Mouse (Mus musculus): ENCODE data around the gene Pcnt. TPM values are rescaled to one million over a fixed set of nuclear protein-coding genes. Genes with fewer than 3 reads are reported as not detected.

The Pcnt gene
- polyA plus RNA-seq, 1 experiment from 2014 or later, result 22.5 TPM

DNA sequence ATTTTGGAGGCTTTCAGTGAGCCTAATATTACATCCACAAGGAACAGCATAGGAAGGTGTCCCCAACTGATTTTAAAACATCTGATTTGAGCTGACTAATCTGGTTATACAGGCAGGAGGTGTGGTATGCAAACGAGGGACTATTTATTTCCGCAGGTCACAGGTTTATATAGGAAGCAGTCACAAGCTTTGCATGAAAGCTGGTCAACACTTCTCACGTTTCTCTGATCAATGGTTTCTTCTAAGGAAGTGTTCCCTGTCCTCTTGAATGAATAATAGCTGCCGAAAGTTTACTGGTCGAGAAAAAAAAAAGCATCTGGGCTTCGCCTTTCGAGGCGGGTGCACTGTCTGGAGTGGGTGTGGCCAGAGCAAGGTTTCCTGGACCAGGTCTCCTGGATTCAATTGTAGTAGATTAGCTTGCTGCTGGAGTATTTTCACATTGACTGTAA, 96.5 kb downstream of the Pcnt start:
- WGBS, result 8% methylated on average over 8 of the region's 8 CpGs
- Histone ChIP-seq H3K9ac (replicated peaks) (no peak overlapping the region), H3K9me3 (no peaks in the 10 kb centered on the region), H3K27ac (peak overlapping the region; percentile 59; the same call in 1 of the 2 replicates), H3K4me2 (peak overlapping the region; percentile 76), H3K4me1 (replicated peaks) (peaks cover 30% of the 10 kb centered on the region), H3K27me3 (no peaks in the 10 kb centered on the region), H3K36me3 (peaks cover 22% of the 10 kb centered on the region), H3K4me3 (replicated peaks) (peak overlapping the region; percentile 80)
- no peak for ATAC-seq (ENCODE audit: insufficient number of reproducible peaks, insufficient read depth, low FRiP score, low TSS enrichment, low read depth)

DNA sequence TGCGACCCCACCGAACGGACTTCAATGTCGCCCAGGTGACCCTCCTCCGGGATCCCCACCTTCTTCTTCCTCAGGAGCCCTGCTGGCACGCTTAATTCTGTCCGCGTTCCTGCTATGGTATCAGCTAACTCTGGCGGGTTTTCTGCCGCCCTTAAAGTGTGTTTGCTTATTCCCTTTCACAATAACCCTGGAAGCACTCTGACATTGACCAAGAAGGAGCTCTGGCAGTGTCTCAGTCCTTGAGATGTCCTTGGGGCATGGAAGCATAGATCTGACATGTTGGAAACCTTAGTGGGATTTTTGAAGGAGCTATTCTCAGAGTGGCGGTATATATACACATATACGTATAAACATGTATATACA, 97.1 kb downstream of the Pcnt start:
- no peak for ATAC-seq (ENCODE audit: insufficient number of reproducible peaks, insufficient read depth, low FRiP score, low TSS enrichment, low read depth)
- Histone ChIP-seq H3K4me3 (replicated peaks) (peak overlapping the region; percentile 80), H3K27ac (peak overlapping the region; percentile 75), H3K27me3 (no peaks in the 10 kb centered on the region), H3K4me2 (peak overlapping the region; percentile 76), H3K36me3 (peaks cover 17% of the 10 kb centered on the region), H3K9me3 (no peaks in the 10 kb centered on the region), H3K4me1 (replicated peaks) (peaks cover 30% of the 10 kb centered on the region), H3K9ac (replicated peaks) (peak overlapping the region; percentile 62)
- WGBS, result 5% methylated on average over 12 of the region's 12 CpGs

DNA sequence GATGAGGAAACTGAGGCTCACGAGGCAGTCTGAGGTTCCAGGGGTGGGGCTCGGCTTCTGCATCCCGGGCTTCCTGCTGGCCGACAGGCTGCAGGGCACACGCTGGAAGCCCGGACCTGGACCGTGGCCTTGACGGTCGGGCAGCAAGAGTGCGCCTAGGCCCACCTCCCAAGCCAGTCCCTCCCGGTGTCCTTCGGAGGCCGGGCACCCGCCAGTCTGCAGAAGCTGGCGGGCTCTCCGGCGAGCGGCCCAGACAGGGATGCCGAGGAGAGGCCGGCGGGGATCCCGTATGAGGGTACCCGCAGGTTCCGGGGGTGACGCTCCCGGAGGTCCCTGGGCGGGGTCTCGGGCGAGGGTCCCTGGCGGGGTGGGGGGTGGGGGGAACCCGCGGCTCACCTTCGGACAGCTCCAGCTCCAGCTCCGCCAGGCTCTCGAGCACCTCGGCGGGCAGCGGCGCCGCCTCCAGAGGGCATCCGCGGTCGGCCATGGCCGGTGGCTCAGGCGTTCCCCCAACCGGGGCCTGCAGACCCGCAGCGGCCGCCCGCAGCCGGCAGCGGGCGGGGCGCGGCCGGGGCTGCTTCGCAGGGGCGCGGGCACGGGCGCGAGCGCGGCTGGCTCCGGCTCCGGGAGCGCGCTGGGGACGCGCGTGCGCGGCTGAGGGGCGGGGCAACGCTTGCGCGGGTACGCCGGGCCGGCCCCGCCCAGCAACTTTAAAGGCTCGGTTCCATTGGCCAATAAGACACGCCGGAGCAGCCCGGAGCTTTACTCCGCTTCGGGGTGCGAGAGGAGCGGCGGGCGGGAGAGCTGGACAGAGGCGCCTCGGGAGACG, 97.7 kb downstream of the Pcnt start, which contains the start of gene Dip2a:
Gene Dip2a, minus strand, starts transcription at position 581 of the 829 bp plus-strand sequence.
- H3K27me3 ChIP-seq, result no peaks in the 10 kb centered on the region
- peaks cover 30% of the 10 kb centered on the region for H3K4me1 ChIP-seq (replicated peaks)
- H3K9ac ChIP-seq (replicated peaks), result peak within 1 kb of the TSS; percentile 87
- peak; percentile 89 for ATAC-seq (ENCODE audit: insufficient number of reproducible peaks, insufficient read depth, low FRiP score, low TSS enrichment, low read depth)
- peak within 1 kb of the TSS; percentile 91 for H3K27ac ChIP-seq
- H3K9me3 ChIP-seq, result no peaks in the 10 kb centered on the region
- 1% methylated on average over 92 of the region's 94 CpGs for whole genome bisulfite sequencing
- peak within 1 kb of the TSS; percentile 76 for H3K4me2 ChIP-seq
- H3K36me3 ChIP-seq, result peaks cover 11% of the 10 kb centered on the region
- peak within 1 kb of the TSS; percentile 80 for H3K4me3 ChIP-seq (replicated peaks)

DNA sequence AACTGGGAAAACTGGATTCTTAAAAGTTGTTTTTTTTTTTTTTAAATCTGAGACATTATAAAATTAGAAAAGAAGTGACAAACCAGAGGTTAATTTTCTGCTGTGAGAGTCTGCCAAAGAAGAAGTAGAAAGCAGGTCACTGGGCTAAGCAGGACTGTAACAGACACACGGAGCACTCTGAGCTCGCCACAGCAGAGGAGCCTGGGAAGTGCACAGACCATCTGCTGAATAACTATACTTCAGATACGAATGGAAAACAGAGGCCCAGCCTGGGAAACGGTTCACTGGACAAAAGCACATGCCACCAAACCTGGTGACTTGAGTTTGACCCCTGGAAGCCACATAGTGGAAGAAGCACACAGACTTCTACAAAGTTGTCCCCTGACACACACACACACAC, 108.2 kb downstream of the Pcnt start:
- WGBS, result 60% methylated on average over 4 of the region's 4 CpGs
- Histone ChIP-seq H3K4me2 (no peak overlapping the region), H3K4me3 (replicated peaks) (no peak overlapping the region), H3K9me3 (no peaks in the 10 kb centered on the region), H3K36me3 (peaks cover 7% of the 10 kb centered on the region; the same call in 1 of the 2 replicates), H3K27ac (no peak overlapping the region), H3K9ac (replicated peaks) (no peak overlapping the region), H3K4me1 (replicated peaks) (no peaks in the 10 kb centered on the region), H3K27me3 (no peaks in the 10 kb centered on the region)
- no peak for ATAC-seq (ENCODE audit: insufficient number of reproducible peaks, insufficient read depth, low FRiP score, low TSS enrichment, low read depth)

DNA sequence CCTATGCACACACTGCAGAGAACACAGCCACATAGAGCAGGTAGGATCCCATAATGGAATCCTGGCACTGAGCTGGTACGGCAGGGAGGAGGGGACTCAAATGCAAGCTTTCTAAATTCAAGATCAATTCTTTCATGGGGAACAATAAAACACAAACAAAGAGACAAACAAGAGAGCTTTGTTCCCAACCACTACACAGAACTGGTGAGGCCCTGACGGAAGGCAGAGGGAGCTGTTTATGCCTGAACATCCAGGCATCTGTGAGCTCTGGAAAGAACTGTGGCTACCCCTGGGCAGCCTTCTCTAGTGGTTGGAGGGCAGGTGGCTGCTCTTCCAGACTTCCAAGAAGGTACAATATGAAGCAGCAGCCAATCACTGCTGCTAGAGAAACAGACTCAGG, 110.5 kb downstream of the Pcnt start:
- 77% methylated on average over 2 of the region's 2 CpGs for WGBS
- no peak for ATAC-seq (ENCODE audit: insufficient number of reproducible peaks, insufficient read depth, low FRiP score, low TSS enrichment, low read depth)
- no peak overlapping the region for H3K4me3 ChIP-seq (replicated peaks)
- no peak overlapping the region for H3K9ac ChIP-seq (replicated peaks)
- H3K4me2 ChIP-seq, result no peak overlapping the region
- no peaks in the 10 kb centered on the region for H3K4me1 ChIP-seq (replicated peaks)
- no peaks in the 10 kb centered on the region for H3K9me3 ChIP-seq
- no peak overlapping the region for H3K27ac ChIP-seq
- no peaks in the 10 kb centered on the region for H3K36me3 ChIP-seq
- H3K27me3 ChIP-seq, result no peaks in the 10 kb centered on the region

DNA sequence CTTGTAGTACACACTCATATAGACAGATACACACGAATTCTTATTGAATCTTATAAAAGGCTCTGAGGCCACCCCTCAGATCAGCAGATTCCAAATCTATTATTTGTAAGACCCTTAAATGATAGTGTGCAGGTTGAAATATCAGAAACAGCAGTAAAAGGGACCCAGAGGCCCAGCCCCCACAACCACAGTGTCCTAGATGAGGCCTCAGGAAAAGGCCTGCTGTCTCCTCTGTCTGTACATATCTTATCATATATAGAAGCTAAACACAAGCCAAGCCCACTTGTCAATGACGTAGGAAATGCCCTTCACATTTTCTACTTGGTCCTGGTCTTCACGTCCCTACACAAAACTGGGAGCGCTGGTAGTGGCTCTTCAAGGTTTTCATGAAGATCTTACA, 113.5 kb downstream of the Pcnt start:
- no peak overlapping the region for H3K4me3 ChIP-seq (replicated peaks)
- no peak overlapping the region for H3K4me2 ChIP-seq
- H3K9me3 ChIP-seq, result no peaks in the 10 kb centered on the region
- H3K4me1 ChIP-seq (replicated peaks), result no peaks in the 10 kb centered on the region
- no peak overlapping the region for H3K27ac ChIP-seq
- ATAC-seq (ENCODE audit: insufficient number of reproducible peaks, insufficient read depth, low FRiP score, low TSS enrichment, low read depth), result no peak
- H3K36me3 ChIP-seq, result peaks cover 13% of the 10 kb centered on the region
- H3K27me3 ChIP-seq, result no peaks in the 10 kb centered on the region
- WGBS, result 83% methylated on average over 4 of the region's 4 CpGs
- H3K9ac ChIP-seq (replicated peaks), result no peak overlapping the region

DNA sequence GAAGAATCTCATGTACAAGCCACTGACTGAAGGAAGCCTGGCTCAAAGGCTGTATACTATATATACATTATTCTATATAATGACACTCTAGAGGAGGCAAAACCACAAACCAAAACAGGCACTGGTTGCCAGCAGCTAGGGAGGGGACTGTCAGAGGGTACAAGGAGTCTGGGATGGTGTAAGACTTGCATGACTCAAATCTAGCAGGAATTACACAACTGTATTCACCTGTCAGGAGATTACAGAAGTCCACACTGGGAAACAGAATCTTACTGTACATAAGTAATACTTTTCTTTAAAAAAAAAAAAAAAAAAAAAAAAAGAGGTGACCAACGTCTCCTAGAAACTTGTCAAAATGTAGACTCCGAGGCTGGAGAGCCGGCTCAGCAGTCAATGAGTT, 114.0 kb downstream of the Pcnt start:
- H3K27ac ChIP-seq, result no peak overlapping the region
- no peak overlapping the region for H3K4me2 ChIP-seq
- no peak for ATAC-seq (ENCODE audit: insufficient number of reproducible peaks, insufficient read depth, low FRiP score, low TSS enrichment, low read depth)
- WGBS, result 88% methylated on average over 3 of the region's 3 CpGs
- H3K36me3 ChIP-seq, result peaks cover 13% of the 10 kb centered on the region
- no peaks in the 10 kb centered on the region for H3K4me1 ChIP-seq (replicated peaks)
- no peaks in the 10 kb centered on the region for H3K9me3 ChIP-seq
- H3K27me3 ChIP-seq, result no peaks in the 10 kb centered on the region
- H3K4me3 ChIP-seq (replicated peaks), result no peak overlapping the region
- H3K9ac ChIP-seq (replicated peaks), result no peak overlapping the region

DNA sequence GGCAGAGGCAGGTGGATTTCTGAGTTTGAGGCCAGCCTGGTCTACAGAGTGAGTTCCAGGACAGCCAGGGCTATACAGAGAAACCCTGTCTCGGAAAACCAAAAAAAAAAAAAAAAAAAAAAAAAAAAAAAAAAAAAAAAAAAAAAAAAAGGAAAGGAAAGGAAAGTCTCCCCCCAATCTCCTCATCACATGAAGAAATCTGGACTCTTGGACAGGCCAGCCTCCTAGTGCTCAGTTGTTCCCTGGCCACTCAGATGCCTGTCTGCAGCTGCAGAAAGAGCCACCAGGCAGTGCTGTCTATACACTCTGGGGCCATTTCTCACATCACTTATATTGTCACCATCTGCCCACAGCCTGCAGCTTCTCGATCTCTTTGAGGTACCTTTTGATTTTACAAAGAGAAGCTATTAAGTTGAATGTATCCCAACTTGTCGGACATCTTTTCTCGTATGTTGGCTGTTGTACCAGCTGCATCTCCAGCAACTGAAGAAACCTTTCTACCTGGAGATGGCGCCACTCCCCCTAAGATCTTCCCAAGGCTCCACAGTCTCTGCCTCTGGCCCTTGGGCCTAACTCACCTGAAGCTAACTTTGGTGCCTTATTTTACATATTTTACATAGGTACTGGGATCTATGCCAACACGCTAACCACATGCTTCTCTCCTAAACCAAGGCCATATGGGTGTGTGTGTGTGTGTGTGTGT, 116.1 kb downstream of the Pcnt start:
- no peaks in the 10 kb centered on the region for H3K4me1 ChIP-seq (replicated peaks)
- H3K27me3 ChIP-seq, result no peaks in the 10 kb centered on the region
- H3K4me2 ChIP-seq, result no peak overlapping the region
- H3K9me3 ChIP-seq, result no peaks in the 10 kb centered on the region
- H3K27ac ChIP-seq, result no peak overlapping the region
- WGBS, result 77% methylated on average over 6 of the region's 6 CpGs
- ATAC-seq (ENCODE audit: insufficient number of reproducible peaks, insufficient read depth, low FRiP score, low TSS enrichment, low read depth), result no peak
- H3K9ac ChIP-seq (replicated peaks), result no peak overlapping the region
- no peak overlapping the region for H3K4me3 ChIP-seq (replicated peaks)
- H3K36me3 ChIP-seq, result peaks cover 13% of the 10 kb centered on the region

DNA sequence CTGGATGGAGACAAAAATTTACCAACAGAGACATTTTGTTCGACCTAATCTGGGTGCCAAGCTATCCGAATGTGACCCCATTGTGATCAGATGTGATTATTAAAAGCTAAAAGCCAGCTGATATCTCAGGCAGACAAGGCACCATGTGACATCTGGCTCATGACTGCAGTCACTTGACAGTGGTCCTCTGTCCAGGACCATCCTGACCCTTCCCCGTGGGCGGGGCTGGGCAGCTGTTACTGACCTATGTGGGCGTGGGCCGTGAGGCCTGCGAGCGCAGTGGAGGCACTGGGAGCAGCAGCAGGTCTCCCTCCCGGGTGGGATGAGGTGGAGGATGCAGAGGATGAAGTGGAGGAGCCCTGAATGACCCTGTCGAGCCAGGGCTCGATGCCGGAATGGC, 125.0 kb downstream of the Pcnt start:
- Histone ChIP-seq H3K36me3 (peaks cover 53% of the 10 kb centered on the region), H3K4me2 (no peak overlapping the region), H3K27me3 (no peaks in the 10 kb centered on the region), H3K9ac (replicated peaks) (no peak overlapping the region), H3K4me3 (replicated peaks) (no peak overlapping the region), H3K4me1 (replicated peaks) (no peaks in the 10 kb centered on the region), H3K9me3 (0 out of 2 replicates have a peak, but pooled peaks cover 4% of the 10 kb centered on the region), H3K27ac (no peak overlapping the region)
- ATAC-seq (ENCODE audit: insufficient number of reproducible peaks, insufficient read depth, low FRiP score, low TSS enrichment, low read depth), result no peak
- WGBS, result 84% methylated on average over 12 of the region's 12 CpGs

DNA sequence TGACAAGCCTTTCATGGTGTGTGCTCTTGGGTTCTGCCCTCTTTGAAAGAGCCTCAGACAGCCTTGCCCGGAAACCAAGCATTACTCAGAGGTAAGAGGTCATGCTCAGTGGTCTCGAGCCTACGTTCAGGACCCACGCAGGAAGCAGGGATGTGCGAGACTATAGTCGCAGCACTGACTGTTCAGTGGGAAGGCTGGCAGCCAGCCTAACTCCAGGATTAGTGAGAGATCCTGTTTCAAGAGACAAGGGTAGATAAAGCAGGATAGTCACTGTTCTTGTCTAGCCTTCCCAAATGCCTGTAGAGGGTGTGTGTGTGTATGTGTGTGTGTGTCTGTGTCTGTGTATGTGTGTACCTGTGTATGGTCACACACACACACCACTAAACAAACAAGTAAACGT, 126.4 kb downstream of the Pcnt start:
- Histone ChIP-seq H3K4me2 (no peak overlapping the region), H3K4me1 (replicated peaks) (no peaks in the 10 kb centered on the region), H3K27ac (no peak overlapping the region), H3K36me3 (peaks cover 60% of the 10 kb centered on the region), H3K9me3 (0 out of 2 replicates have a peak, but pooled peaks cover 4% of the 10 kb centered on the region), H3K4me3 (replicated peaks) (no peak overlapping the region), H3K9ac (replicated peaks) (no peak overlapping the region), H3K27me3 (no peaks in the 10 kb centered on the region)
- ATAC-seq (ENCODE audit: insufficient number of reproducible peaks, insufficient read depth, low FRiP score, low TSS enrichment, low read depth), result no peak
- WGBS, result 87% methylated on average over 7 of the region's 7 CpGs

DNA sequence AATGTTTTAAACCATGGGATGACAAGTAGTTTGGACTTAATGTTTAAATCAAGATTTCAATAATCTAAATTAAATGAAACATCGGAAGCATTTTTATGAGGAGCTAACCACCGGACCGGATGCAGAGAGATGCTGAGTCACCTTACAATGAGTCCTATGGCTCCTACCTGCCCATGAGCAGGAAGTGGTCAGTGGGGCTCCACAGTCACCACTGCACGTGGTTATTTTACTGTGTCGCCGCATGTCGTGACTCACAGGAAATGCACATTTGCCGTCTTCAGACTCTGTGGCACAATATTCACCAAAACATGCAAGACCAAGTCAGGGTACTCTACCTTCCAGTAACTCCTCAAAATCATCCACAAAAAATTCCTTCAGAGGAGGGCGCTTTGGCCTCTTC, 135.8 kb downstream of the Pcnt start:
- no peak overlapping the region for H3K4me2 ChIP-seq
- H3K9me3 ChIP-seq, result no peaks in the 10 kb centered on the region
- WGBS, result 90% methylated on average over 9 of the region's 9 CpGs
- H3K36me3 ChIP-seq, result peaks cover 67% of the 10 kb centered on the region
- ATAC-seq (ENCODE audit: insufficient number of reproducible peaks, insufficient read depth, low FRiP score, low TSS enrichment, low read depth), result no peak
- no peak overlapping the region for H3K27ac ChIP-seq
- H3K4me3 ChIP-seq (replicated peaks), result no peak overlapping the region
- no peaks in the 10 kb centered on the region for H3K4me1 ChIP-seq (replicated peaks)
- H3K27me3 ChIP-seq, result no peaks in the 10 kb centered on the region
- no peak overlapping the region for H3K9ac ChIP-seq (replicated peaks)

Measured in limb, embryonic 12.5 days (tissue).